Mouse (Mus musculus) natural killer cell, adult 2 months (primary cell): Measurements from ENCODE around the gene Cmbl.
"Not testable (repeated sequence)": the region's sequence is repeated elsewhere in the genome, so short reads cannot be mapped to it uniquely, and the experiment has no call there.

Source experiments
- DNase-seq, 2 experiments: peaks; one replicate each; pipeline ENCODE4 v3.0.0; 2022; ENCODE audit warnings: low spot score in 2 of 2

Cmbl gene

GRCm38 (mm10) chr15:31542013-31542958, 22.9 kb upstream of the Cmbl start:
- DNase-seq, result no peak

DNA sequence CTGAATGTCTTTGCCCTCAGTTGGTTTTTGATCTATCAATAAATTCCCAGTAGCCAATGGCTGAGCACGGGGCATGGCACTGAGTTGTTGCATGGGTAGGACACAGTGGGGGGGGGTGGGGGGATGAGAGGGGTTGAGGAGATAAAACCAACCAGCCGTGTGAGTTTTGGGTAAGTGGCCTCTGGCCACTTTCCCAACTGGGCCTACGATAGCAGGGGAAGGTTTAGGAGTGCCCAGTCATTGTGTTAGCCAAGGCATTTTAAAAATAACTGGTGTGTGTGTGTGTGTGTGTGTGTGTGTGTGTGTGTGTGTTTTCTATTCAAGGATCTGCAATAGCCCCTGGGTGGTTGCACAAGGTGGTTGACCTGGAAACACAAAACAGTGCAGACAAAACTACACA, 21.9 kb upstream of the Cmbl start:
- DNase-seq, result no peak

DNA sequence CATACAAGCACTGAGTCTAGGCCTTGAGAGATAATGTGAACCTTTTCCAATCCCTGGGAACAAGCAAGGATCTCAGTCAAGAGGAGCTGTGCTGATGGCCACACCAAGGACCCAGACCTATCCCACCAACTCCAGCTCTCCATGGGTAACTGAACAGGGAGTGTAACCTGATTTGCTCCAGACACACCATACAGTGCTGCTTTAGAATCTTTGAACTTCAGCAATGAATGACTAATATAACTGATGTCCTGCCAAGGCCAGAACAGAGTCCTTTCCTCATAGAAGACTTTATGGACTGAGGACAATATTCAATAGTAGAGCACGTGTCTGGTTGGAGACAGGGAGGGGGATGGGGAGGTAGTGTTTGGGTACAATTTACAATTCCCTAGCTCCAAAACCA, 20.1 kb upstream of the Cmbl start:
- no peak for DNase-seq

DNA sequence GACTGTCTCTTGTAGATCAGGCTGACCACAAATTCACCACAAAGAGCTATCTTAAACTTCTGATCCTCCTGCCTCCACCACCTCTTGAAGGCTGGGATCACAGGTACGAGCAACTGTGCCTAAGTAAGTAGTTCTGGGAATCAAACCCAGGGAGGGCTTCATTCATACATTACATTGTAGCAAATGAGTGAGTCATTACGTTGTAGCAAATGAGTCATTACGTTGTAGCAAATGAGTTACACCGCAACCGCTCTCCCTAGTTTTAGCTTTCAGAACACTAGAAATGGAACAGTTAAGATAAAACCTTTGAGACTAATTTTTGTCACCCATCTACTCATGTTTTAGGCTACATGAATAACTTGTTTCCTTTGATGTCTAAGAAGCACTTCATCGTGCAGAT, 18.9 kb upstream of the Cmbl start:
- no peak for DNase-seq

DNA sequence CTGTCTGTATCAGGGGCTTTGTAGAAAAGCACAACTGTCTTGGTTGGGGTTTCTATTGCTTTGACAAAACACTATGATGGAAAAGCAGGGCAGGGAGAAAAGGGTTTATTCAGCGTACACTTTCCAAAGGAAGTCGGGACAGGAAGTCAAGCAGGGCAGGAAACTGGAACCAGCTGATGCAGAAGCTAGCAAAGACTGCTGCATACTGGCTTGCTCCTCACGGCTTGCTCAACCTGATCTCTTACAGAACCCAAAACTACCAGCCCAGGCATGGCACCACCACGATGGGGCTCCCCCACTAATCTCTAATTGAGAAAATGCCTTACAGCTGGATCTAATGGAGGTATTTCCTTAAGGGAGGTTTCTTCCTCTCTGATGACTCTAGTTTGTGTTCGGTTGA, 17.8 kb upstream of the Cmbl start:
- DNase-seq, result no peak

- DNase-seq, result no peak
Observed at GRCm38 (mm10) chr15:31550381-31550780, 14.8 kb upstream of the Cmbl start.

GRCm38 (mm10) chr15:31554855-31555254, 10.3 kb upstream of the Cmbl start:
- DNase-seq, result no peak

- no peak for DNase-seq
Observed at GRCm38 (mm10) chr15:31561390-31561789, 3.8 kb upstream of the Cmbl start.

- DNase-seq, result no peak
Observed at GRCm38 (mm10) chr15:31561976-31562375, 3.2 kb upstream of the Cmbl start.

GRCm38 (mm10) chr15:31562847-31563246, 2.3 kb upstream of the Cmbl start:
- DNase-seq, result no peak

GRCm38 (mm10) chr15:31563577-31564546, 1.3 kb upstream of the Cmbl start:
- DNase-seq, result no peak

DNA sequence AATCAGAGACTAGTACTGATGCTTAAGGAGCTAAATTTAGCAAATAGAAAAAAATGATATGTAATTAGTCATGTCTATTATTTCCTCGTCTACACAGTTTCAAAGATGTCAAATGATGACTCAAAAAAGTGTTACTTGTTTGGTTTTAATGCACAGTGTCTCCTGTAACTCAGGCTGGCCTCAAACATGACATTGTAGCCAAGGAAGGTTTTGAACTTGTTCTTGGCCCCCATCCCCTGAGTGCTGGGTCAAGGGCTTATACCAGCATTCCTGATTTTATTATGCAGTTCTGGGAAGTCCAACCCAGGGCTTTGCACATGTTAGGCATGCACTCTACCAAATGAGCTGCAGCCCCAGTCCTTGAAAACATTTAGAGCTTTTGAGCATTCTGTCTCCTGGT, 597 bp downstream of the Cmbl start:
- DNase-seq, result no peak

GRCm38 (mm10) chr15:31567431-31567830, 2.2 kb downstream of the Cmbl start:
- no peak for DNase-seq

- no peak for DNase-seq
Observed at GRCm38 (mm10) chr15:31568581-31568996, 3.4 kb downstream of the Cmbl start.

DNA sequence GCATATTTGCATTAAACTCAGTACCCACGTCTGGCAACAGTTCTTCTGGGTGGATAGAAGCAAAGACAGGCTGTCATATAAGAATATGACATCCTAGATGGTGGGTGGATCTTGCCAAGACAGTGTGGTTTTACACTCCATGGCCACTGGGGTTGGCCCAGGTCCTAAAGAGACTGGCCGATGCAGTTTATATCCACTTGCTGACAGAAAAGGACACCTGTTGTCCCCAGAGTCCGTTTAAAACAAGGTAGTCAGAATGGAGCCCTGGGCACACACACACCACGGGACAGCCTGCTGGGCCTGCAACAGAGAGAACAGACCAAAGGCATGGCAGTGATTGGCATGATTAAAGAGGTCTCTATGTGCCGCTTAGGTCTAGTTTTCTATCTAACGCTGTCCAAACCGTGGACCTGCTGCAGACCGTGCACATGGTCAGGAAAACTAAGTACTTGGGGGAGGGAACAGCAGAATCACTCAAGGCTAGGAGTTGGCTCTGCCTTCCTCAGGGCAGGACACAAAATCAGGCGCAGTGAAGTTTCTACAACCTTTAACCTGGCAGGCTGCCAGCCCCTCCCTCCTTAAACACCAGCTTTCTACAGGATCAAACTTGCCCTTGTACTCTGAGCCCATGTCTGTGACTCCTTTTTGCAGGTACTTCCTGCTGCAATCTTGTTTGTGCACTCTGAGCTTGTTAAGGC, 4.3 kb downstream of the Cmbl start:
- no peak for DNase-seq

DNA sequence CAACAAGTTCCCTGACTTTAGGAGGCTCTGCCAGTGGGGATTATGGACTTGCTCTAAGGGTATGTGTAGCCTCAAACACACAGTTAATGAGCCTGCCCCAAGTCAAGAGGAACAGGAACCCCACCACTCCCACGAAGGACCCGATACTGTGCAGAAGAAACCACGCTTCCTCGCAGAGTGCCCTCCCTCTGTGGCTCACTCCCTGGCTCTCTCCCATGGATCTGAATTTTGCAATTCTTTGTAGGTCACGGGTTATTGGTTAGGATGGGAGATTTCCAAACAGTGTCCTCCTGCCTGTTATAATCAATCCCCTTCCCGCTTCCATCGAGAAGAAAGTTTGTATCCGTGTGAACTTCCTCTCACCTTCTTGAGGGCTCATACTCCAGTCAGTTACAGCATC, 5.8 kb downstream of the Cmbl start:
- DNase-seq, result no peak

DNA sequence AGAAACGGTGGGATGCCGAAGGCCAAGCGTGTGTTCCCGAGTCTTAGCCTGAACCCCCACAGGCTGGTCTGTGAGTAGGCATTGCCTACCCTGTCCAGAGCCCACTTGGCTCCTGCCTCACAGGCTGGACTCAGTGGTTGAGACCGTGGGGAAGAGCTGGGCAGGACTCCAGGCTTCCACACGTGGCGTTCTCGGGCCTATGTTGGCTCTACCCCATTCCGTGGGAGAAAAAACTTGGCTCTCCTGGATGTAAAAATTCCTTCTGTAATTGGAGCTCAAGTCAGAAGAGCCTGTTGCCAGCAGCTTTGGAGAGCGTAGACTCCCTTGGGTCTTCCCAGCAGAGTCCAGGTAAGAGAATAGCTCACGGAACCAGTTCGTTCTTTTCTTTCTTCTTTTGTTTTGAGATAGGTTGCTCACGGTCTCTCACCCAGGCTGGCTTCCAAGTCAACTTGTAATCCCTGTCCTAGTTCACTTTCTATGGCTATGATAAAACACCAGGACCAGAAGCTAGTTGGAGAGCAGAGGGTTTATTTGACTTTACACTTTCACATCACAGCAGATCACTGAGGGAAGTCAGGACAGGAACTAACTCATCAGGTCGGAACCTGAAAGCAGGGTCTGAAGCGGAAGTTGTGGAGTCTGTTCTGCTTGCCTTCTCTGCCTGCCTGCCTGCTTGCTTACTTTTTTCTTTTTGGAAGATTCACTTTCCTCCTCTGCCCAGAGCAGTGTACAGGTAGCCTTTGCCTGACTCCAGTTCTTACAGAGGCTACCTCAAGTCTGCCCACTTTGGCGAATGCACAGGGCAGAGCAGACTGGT, 6.9 kb downstream of the Cmbl start:
- no peak for DNase-seq

GRCm38 (mm10) chr15:31573287-31573686, 8.1 kb downstream of the Cmbl start:
- DNase-seq, result no peak

- no peak for DNase-seq
Observed at GRCm38 (mm10) chr15:31573692-31574091, 8.5 kb downstream of the Cmbl start.

GRCm38 (mm10) chr15:31576076-31576475, 10.9 kb downstream of the Cmbl start:
- DNase-seq, result no peak

DNA sequence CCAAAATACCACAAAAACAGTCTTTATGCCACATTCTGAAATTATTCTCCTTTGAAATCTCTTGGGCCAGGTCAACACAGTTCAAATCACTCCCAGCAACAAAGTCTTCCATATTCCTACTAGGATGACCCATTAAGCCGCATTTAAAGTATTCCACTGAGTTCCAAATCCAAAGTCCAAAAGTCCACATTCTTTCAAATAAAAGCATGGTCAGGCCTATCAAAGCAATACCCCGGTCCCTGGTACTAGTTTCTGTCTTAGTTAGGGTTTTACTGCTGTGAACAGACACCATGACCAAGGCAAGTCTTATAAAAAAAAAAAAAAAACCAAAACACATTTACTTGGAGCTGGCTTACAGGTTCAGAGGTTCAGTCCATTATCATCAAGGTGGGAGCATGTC, 15.9 kb downstream of the Cmbl start:
- not testable (repeated sequence) for DNase-seq
